Mouse (Mus musculus) E14TG2a.4 (cell line): ENCODE measurements at regions not wholly inside any gene's neighbourhood (a gene's known extent, or its start where the extent isn't known, plus 50 kb on each side); places are given as distances from the start of the nearest gene placed in this dataset.

Experiments used
- H3K27me3 ChIP-seq: 2 replicates; pipeline ENCODE4 v1.6.1; 2014; ENCODE audit warnings: low read length, control low read depth; ENCODE audit not compliant: insufficient read depth
- H3K36me3 ChIP-seq: 2 replicates; pipeline ENCODE4 v1.6.1; 2014; ENCODE audit warnings: low read length, control low read depth; ENCODE audit not compliant: insufficient read depth
- H3K4me1 ChIP-seq: replicated peaks from 2 replicates; pipeline ENCODE4 v1.6.1; 2014; ENCODE audit warnings: low read depth, low read length, control low read depth
- H3K4me3 ChIP-seq: replicated peaks from 2 replicates; pipeline ENCODE4 v1.5.1; 2014; ENCODE audit warnings: mild to moderate bottlenecking, low read length
- H3K9me3 ChIP-seq: 2 replicates; pipeline ENCODE4 v1.6.1; 2014; ENCODE audit warnings: low read length, control low read depth
- CTCF ChIP-seq: conservative IDR thresholded peaks from 2 replicates; pipeline ENCODE4 v1.5.1; 2014; ENCODE audit warnings: low read length
- NANOG ChIP-seq: IDR thresholded peaks from 2 replicates; pipeline ENCODE4 v1.6.1; 2014; ENCODE audit warnings: borderline replicate concordance, low read length, mixed read lengths
- POU5F1 ChIP-seq: IDR thresholded peaks from 2 replicates; pipeline ENCODE4 v1.6.1; 2014; ENCODE audit warnings: low read length, borderline replicate concordance

- Histone ChIP-seq H3K9me3 (no peaks in the 10 kb centered on the region), H3K4me1 (no peaks in the 10 kb centered on the region), H3K36me3 (no peaks in the 10 kb centered on the region), H3K4me3 (no peak overlapping the region), H3K27me3 (no peaks in the 10 kb centered on the region)
- TF ChIP-seq POU5F1 = no peak
Observed at GRCm38 (mm10) chr11:38886466-38886865, 1650.7 kb upstream of the Tenm2 start.

DNA sequence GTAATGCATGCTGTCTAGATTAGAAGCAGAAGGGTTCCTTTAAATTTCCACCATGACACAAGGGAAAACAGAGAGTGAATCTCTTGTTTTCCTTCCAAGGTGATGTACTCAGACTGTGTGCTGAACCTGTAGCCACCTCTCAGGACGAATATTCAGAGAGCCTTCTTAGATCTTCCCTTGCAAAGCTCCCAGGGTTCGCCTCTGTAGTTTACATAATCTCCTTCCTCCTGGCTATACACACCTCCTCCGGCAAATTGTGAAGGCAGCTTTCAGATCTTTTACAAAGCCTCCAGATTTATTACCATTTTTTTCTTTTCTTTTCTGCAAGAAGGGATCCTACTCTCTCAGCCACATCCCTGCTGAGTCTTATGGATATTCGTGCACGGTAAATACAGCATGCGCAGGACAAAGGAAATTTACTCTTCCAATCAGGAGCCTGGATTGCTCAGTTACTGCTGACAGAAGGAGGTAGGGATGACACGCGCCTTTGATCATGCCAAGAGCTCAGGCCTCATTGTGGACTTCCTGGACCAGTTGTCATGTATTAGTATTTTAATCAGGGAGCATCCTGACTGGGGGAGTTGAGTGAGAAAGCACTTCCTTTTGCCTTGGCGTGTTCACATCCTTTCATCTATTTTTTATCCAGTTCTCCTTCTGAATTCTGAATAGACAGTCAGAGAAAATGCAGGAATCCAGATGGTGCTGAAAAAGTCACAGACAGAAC is 1626.0 kb upstream of the Tenm2 start:
- TF ChIP-seq NANOG (no peak), CTCF (no peak), POU5F1 (no peak)
- no peaks in the 10 kb centered on the region for H3K27me3 ChIP-seq
- H3K36me3 ChIP-seq = no peaks in the 10 kb centered on the region
- H3K9me3 ChIP-seq = no peaks in the 10 kb centered on the region
- no peak overlapping the region for H3K4me3 ChIP-seq
- H3K4me1 ChIP-seq = no peaks in the 10 kb centered on the region

DNA sequence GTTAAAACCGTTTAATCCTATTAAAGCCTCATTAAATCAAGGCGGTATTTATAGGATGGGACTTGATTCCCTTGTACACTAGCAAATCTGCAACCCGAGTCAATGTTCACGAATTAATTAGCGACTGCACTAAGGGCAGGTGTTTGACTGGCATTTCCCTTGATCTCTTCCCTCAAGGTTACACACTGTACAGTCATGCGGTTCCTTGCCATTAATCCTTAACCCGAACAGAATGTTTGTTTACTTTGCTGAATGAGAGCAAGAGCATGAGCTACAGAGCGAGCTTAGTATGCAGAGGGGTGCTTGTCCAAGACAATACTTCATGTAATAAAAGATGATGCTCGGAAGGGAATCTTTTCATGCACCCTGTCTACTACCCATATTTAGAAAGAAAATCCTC is 1620.9 kb upstream of the Tenm2 start:
- Histone ChIP-seq H3K27me3 (no peaks in the 10 kb centered on the region), H3K4me1 (no peaks in the 10 kb centered on the region), H3K9me3 (no peaks in the 10 kb centered on the region), H3K36me3 (no peaks in the 10 kb centered on the region), H3K4me3 (no peak overlapping the region)
- TF ChIP-seq CTCF (no peak), POU5F1 (no peak), NANOG (no peak)

- TF ChIP-seq POU5F1 (no peak), CTCF (no peak), NANOG (no peak)
- Histone ChIP-seq H3K27me3 (no peaks in the 10 kb centered on the region), H3K4me1 (no peaks in the 10 kb centered on the region), H3K9me3 (no peaks in the 10 kb centered on the region), H3K36me3 (no peaks in the 10 kb centered on the region), H3K4me3 (no peak overlapping the region)
Observed at GRCm38 (mm10) chr11:38829148-38829547, 1593.4 kb upstream of the Tenm2 start.

DNA sequence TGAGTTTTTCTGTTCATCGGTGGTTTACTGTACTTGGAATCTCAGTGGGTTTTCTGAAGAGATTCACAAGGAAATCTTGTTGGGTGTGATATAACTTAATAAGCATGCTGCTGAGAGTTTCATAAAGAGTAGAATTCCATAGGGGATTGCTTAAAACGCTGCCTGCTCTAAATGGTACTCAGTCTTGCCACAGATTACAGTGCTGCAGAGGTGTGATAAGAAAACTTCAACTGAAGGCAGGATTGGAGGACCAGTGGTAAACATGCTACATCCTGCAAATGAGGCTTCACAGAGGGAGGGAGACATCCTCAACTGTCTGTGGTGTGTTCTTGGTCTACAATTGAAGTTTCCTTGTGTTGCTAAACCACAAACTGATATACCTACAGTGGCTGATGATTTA is 1592.6 kb upstream of the Tenm2 start:
- Histone ChIP-seq H3K4me1 (no peaks in the 10 kb centered on the region), H3K36me3 (no peaks in the 10 kb centered on the region), H3K9me3 (no peaks in the 10 kb centered on the region), H3K4me3 (no peak overlapping the region), H3K27me3 (no peaks in the 10 kb centered on the region)
- TF ChIP-seq NANOG (no peak), CTCF (no peak), POU5F1 (no peak)

DNA sequence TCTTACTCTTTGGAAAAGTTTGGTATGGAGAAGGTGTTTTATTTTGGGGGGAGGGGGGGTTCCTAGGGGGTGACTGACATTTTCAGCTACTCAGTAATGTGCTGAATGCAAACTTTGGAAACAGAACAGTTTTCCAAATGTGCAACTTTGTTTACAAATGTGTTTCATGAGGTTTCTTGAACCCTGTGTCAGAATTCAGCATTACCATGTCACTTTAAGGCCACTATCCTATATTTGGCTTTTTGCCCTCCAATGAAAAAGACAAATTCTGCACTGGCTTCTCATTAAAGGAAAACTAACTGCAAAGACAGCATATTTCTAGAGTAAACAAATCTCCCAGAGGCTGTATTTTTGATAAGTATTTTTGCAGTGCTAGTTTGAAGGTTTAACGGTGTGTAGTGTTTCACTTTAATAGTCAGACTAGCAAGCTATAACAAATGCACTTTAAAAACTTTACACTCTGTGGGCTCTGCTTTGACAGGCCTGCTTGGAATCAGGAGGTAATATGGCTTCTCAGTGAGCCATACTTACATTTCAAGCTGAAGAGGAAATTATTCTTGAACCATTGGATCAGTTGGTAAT is 1589.5 kb upstream of the Tenm2 start:
- H3K27me3 ChIP-seq = no peaks in the 10 kb centered on the region
- TF ChIP-seq CTCF = no peak
- no peak for TF ChIP-seq NANOG
- no peak for TF ChIP-seq POU5F1
- no peak overlapping the region for H3K4me3 ChIP-seq
- no peaks in the 10 kb centered on the region for H3K36me3 ChIP-seq
- no peaks in the 10 kb centered on the region for H3K4me1 ChIP-seq
- H3K9me3 ChIP-seq = no peaks in the 10 kb centered on the region

- Histone ChIP-seq H3K9me3 (no peaks in the 10 kb centered on the region), H3K27me3 (no peaks in the 10 kb centered on the region), H3K4me3 (no peak overlapping the region), H3K36me3 (no peaks in the 10 kb centered on the region), H3K4me1 (no peaks in the 10 kb centered on the region)
- TF ChIP-seq POU5F1 = no peak
- TF ChIP-seq NANOG = no peak
- no peak for TF ChIP-seq CTCF
Observed at GRCm38 (mm10) chr11:38818141-38818540, 1582.4 kb upstream of the Tenm2 start.

GRCm38 (mm10) chr11:38783548-38783947 is 1547.8 kb upstream of the Tenm2 start:
- H3K9me3 ChIP-seq = peaks cover 3% of the 10 kb centered on the region; the same call in 1 of the 2 replicates
- no peaks in the 10 kb centered on the region for H3K4me1 ChIP-seq
- H3K27me3 ChIP-seq = no peaks in the 10 kb centered on the region
- H3K36me3 ChIP-seq = no peaks in the 10 kb centered on the region
- TF ChIP-seq POU5F1 = no peak
- TF ChIP-seq CTCF = no peak
- TF ChIP-seq NANOG = no peak
- H3K4me3 ChIP-seq = no peak overlapping the region

DNA sequence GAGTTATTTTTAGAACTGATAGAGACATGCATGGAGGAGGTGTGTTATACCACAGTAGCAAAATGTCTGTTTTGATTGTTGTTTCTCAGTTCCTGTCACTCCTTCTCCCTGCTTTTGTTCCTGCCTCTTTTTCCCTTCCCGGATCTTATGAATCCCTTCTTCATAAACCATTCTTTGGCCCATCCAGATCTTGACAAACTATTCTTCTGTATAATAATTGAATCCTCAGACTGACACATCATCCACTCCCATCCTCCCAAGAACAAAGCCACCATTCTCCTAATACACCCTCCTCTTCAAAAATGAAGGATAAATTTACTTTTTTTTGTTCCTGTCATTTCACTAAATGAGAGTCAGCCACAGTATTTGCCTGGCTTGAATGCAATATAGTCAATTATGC is 1543.8 kb upstream of the Tenm2 start:
- Histone ChIP-seq H3K4me1 (no peaks in the 10 kb centered on the region), H3K27me3 (no peaks in the 10 kb centered on the region), H3K4me3 (no peak overlapping the region), H3K36me3 (no peaks in the 10 kb centered on the region), H3K9me3 (no peaks in the 10 kb centered on the region)
- TF ChIP-seq CTCF = no peak
- no peak for TF ChIP-seq POU5F1
- no peak for TF ChIP-seq NANOG
